Mouse (Mus musculus): ENCODE measurements around the gene Slc38a11. TPM values are rescaled to one million over a fixed set of nuclear protein-coding genes. Genes with fewer than 3 reads are reported as not detected.

The Slc38a11 gene
- polyA plus RNA-seq, 2 experiments: 0.11 to 0.43 TPM

DNA sequence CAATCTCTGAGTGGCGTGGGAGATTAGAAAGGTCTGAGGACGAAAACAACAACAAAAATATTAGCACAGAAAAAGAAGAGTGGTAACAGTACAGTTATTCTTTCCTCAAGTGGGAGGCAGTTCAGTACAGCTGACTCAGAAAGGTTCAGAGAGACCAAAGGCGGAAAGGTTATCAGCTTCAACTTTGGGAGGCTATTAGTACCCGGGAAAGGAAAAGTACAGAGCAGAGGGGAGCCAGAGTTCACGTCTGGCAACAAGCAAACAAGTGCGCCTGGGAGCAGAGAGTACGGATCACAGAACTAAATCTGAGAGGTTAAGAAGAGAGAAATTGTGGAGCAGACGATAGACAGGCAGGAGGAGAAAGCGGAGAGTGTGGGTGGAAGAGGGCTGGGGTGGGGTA lies 29.7 kb downstream of the Slc38a11 start:
- no peak overlapping the region for H3K27ac ChIP-seq (replicated peaks; ENCODE audit: low read depth, low read length)
- H3K9ac ChIP-seq (ENCODE audit: low read depth, low read length, severe bottlenecking): no peak overlapping the region
- no peaks in the 10 kb centered on the region for H3K36me3 ChIP-seq (ENCODE audit: control insufficient read depth, insufficient read depth, low read length)
- no peak for DNase-seq (ENCODE audit: low spot score)
- WGBS: 63% methylated on average over 9 of the region's 9 CpGs
- no peak for ATAC-seq (ENCODE audit: low FRiP score, low read depth)
- 0 out of 2 replicates have a peak, but pooled peaks cover 3% of the 10 kb centered on the region for H3K4me1 ChIP-seq (ENCODE audit: control insufficient read depth, insufficient read depth, low read length)
- no peaks in the 10 kb centered on the region for H3K27me3 ChIP-seq (ENCODE audit: control insufficient read depth, insufficient read depth, low read length)
- no peak overlapping the region for H3K4me2 ChIP-seq (replicated peaks; ENCODE audit: low read depth, low read length, severe bottlenecking)
- TF ChIP-seq POLR2A (IDR thresholded peaks at IDR 0.05; ENCODE audit: borderline replicate concordance, extremely low read depth, insufficient read depth, insufficient read length): no peak
- H3K9me3 ChIP-seq (ENCODE audit: control insufficient read depth, low read length): no peaks in the 10 kb centered on the region
- no peak overlapping the region for H3K4me3 ChIP-seq (replicated peaks; ENCODE audit: low read length)

DNA sequence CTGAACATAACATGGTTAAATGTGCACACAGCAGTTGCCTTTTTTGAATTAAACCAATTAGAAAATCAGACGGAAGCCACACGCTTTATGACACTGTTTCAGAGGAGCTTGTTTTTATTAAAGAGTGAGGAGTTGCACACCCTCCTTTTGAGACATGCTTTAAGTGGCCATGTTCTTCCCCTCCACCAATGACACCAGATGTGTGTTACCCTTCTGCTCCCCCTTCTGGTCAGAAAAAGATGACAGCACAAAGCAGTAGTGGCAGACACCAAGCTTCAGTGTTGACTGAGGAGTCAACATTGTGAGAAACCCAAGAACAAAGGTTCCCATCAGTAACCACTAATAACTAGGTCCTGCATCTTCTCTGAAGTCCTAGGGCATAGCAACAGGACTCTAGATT lies 32.5 kb downstream of the Slc38a11 start:
- Histone ChIP-seq H3K36me3 (ENCODE audit: control insufficient read depth, insufficient read depth, low read length) (no peaks in the 10 kb centered on the region), H3K4me3 (replicated peaks; ENCODE audit: low read length) (no peak overlapping the region), H3K9me3 (ENCODE audit: control insufficient read depth, low read length) (no peaks in the 10 kb centered on the region), H3K9ac (ENCODE audit: low read depth, low read length, severe bottlenecking) (no peak overlapping the region), H3K4me1 (ENCODE audit: control insufficient read depth, insufficient read depth, low read length) (no peaks in the 10 kb centered on the region), H3K4me2 (replicated peaks; ENCODE audit: low read depth, low read length, severe bottlenecking) (no peak overlapping the region), H3K27ac (replicated peaks; ENCODE audit: low read depth, low read length) (no peak overlapping the region), H3K27me3 (ENCODE audit: control insufficient read depth, insufficient read depth, low read length) (no peaks in the 10 kb centered on the region)
- no peak for TF ChIP-seq POLR2A (IDR thresholded peaks at IDR 0.05; ENCODE audit: borderline replicate concordance, extremely low read depth, insufficient read depth, insufficient read length)
- peak; percentile 18 for DNase-seq (ENCODE audit: low spot score)
- WGBS: 31% methylated on average over 2 of the region's 2 CpGs
- no peak for ATAC-seq (ENCODE audit: low FRiP score, low read depth)

DNA sequence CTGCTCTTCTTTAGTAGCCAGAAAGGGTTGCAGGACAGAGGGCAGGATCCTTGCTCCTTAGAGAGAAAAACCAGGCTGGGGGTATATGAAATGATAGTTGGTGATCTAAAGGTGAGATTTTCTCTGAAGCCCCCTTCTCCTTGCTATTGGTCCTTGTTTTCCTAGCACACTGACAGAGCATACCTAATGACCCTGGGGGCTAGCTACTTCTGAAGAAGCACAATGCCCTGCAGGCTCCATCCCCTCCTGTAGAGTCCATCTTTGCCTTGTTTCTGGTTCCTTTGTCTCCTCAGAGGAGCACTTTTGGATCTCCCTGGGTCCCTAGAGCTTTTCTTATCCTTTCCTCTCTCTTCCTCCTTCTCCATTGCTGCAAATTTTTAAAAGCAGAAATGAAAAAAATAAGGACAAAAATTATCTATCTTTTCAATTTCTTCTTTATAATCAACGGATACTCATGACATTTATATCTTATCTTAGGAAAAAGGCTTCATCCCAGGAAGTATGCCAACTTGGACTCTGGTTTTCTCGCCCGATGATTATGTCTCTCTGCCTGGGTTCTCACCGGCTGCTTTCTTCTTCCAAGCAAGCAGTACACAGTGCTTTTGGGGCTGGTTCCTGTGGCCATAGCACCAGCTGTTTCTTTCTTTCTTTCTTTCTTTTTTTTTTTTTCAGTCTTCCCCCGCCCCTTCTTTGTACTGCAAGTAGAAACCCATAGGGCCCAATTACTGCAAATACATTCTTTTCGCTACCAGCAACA lies 41.7 kb downstream of the Slc38a11 start:
- no peak for TF ChIP-seq POLR2A (IDR thresholded peaks at IDR 0.05; ENCODE audit: borderline replicate concordance, extremely low read depth, insufficient read depth, insufficient read length)
- Histone ChIP-seq H3K4me3 (replicated peaks; ENCODE audit: low read length) (no peak overlapping the region), H3K4me1 (ENCODE audit: control insufficient read depth, insufficient read depth, low read length) (no peaks in the 10 kb centered on the region; the same call in 1 of the 2 replicates), H3K27me3 (ENCODE audit: control insufficient read depth, insufficient read depth, low read length) (no peaks in the 10 kb centered on the region), H3K9me3 (ENCODE audit: control insufficient read depth, low read length) (no peaks in the 10 kb centered on the region), H3K27ac (replicated peaks; ENCODE audit: low read depth, low read length) (no peak overlapping the region), H3K9ac (ENCODE audit: low read depth, low read length, severe bottlenecking) (no peak overlapping the region), H3K4me2 (replicated peaks; ENCODE audit: low read depth, low read length, severe bottlenecking) (no peak overlapping the region), H3K36me3 (ENCODE audit: control insufficient read depth, insufficient read depth, low read length) (no peaks in the 10 kb centered on the region)
- no peak for DNase-seq (ENCODE audit: low spot score)
- ATAC-seq (ENCODE audit: low FRiP score, low read depth): no peak
- 65% methylated on average over 6 of the region's 6 CpGs for WGBS

DNA sequence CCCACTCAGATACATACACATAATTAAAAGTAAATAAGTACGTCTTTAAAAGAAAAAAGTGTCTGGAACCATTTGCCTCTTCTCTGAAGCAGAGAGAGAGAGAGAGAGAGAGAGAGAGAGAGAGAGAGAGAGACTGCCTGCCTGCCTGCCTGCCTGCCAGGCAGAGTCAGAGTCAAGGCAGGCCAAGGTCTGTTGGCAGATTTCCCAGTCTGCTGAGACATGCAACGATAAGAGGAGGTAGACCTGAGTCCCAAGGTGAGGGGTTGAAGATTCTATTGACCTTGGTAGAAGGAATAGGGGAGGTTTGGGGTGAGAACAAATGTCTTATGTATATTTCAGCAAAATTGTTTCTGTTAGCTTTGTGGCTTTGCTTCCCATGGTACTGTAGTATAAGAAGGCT lies 42.9 kb downstream of the Slc38a11 start:
- Histone ChIP-seq H3K27ac (replicated peaks; ENCODE audit: low read depth, low read length) (no peak overlapping the region), H3K9me3 (ENCODE audit: control insufficient read depth, low read length) (no peaks in the 10 kb centered on the region), H3K9ac (ENCODE audit: low read depth, low read length, severe bottlenecking) (no peak overlapping the region), H3K36me3 (ENCODE audit: control insufficient read depth, insufficient read depth, low read length) (no peaks in the 10 kb centered on the region), H3K27me3 (ENCODE audit: control insufficient read depth, insufficient read depth, low read length) (no peaks in the 10 kb centered on the region), H3K4me1 (ENCODE audit: control insufficient read depth, insufficient read depth, low read length) (no peaks in the 10 kb centered on the region; the same call in 1 of the 2 replicates), H3K4me3 (replicated peaks; ENCODE audit: low read length) (no peak overlapping the region), H3K4me2 (replicated peaks; ENCODE audit: low read depth, low read length, severe bottlenecking) (no peak overlapping the region)
- no peak for DNase-seq (ENCODE audit: low spot score)
- ATAC-seq (ENCODE audit: low FRiP score, low read depth): no peak
- no peak for TF ChIP-seq POLR2A (IDR thresholded peaks at IDR 0.05; ENCODE audit: borderline replicate concordance, extremely low read depth, insufficient read depth, insufficient read length)
- 48% methylated on average over 2 of the region's 2 CpGs for WGBS

DNA sequence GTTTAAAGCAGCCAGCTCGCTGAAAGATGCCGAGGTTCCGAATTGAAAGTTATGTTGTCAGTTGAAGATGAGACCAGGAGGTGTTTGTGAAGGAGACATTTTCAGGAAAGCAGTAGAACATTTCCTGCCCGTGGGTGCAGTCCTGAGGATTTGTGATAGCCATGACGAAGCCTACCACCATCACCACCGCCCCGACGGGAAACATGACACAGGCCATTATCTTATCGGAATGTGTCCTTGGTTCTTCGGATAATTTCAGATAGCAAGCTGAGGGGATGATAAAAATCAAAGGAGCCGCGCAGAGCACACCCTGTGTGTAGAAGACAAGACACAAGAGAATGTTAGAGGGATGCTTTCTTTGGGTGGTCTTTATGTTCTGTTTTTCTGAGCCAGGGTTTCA lies 47.1 kb downstream of the Slc38a11 start:
- Histone ChIP-seq H3K27me3 (ENCODE audit: control insufficient read depth, insufficient read depth, low read length) (no peaks in the 10 kb centered on the region), H3K4me1 (ENCODE audit: control insufficient read depth, insufficient read depth, low read length) (no peaks in the 10 kb centered on the region), H3K36me3 (ENCODE audit: control insufficient read depth, insufficient read depth, low read length) (no peaks in the 10 kb centered on the region), H3K4me3 (replicated peaks; ENCODE audit: low read length) (no peak overlapping the region), H3K27ac (replicated peaks; ENCODE audit: low read depth, low read length) (no peak overlapping the region), H3K4me2 (replicated peaks; ENCODE audit: low read depth, low read length, severe bottlenecking) (no peak overlapping the region), H3K9me3 (ENCODE audit: control insufficient read depth, low read length) (no peaks in the 10 kb centered on the region), H3K9ac (ENCODE audit: low read depth, low read length, severe bottlenecking) (no peak overlapping the region)
- TF ChIP-seq POLR2A (IDR thresholded peaks at IDR 0.05; ENCODE audit: borderline replicate concordance, extremely low read depth, insufficient read depth, insufficient read length): no peak
- ATAC-seq (ENCODE audit: low FRiP score, low read depth) (no peak), DNase-seq (ENCODE audit: low spot score) (no peak)
- WGBS: 90% methylated on average over 12 of the region's 12 CpGs
